Mouse (Mus musculus): ENCODE results near the gene Atg5.
A peak's percentile ranks its signal among the peaks of the same experiment; 100 is the strongest.
"Not testable (repeated sequence)": the region's sequence is repeated elsewhere in the genome, so short reads cannot be mapped to it uniquely, and the experiment has no call there.

Atg5 gene

GRCm38 (mm10) chr10:44268145-44268860 lies at the start of gene Atg5:
Atg5 (plus strand) TSS chr10:44268358.
- DNase-seq: peak; percentile 99

- DNase-seq: peak; percentile 4
These were observed 49.1 kb upstream of the Atg5 start for GRCm38 (mm10) chr10:44219073-44219472.

- no peak for DNase-seq
These were observed 43.8 kb upstream of the Atg5 start for GRCm38 (mm10) chr10:44224345-44224744.

- not testable (repeated sequence) for DNase-seq
These were observed 34.8 kb upstream of the Atg5 start for GRCm38 (mm10) chr10:44233351-44233750.

- DNase-seq: not testable (repeated sequence)
These were observed 32.9 kb upstream of the Atg5 start for GRCm38 (mm10) chr10:44235298-44235697.

- peak; percentile 22 for DNase-seq
These were observed 11.5 kb upstream of the Atg5 start for GRCm38 (mm10) chr10:44256624-44257023.

GRCm38 (mm10) chr10:44265835-44266234 lies 2.3 kb upstream of the Atg5 start:
- no peak for DNase-seq

- DNase-seq: no peak
These were observed 1.6 kb upstream of the Atg5 start for GRCm38 (mm10) chr10:44266561-44266960.

GRCm38 (mm10) chr10:44267426-44268142 lies 574 bp upstream of the Atg5 start:
- DNase-seq: no peak

GRCm38 (mm10) chr10:44269211-44269610 lies 1.1 kb downstream of the Atg5 start:
- DNase-seq: no peak

GRCm38 (mm10) chr10:44282323-44282722 lies 14.2 kb downstream of the Atg5 start:
- no peak for DNase-seq

- DNase-seq: no peak
These were observed 16.9 kb downstream of the Atg5 start for GRCm38 (mm10) chr10:44285106-44285505.

- no peak for DNase-seq
These were observed 17.8 kb downstream of the Atg5 start for GRCm38 (mm10) chr10:44285935-44286334.

- no peak for DNase-seq
These were observed 22.7 kb downstream of the Atg5 start for GRCm38 (mm10) chr10:44290876-44291275.

- no peak for DNase-seq
These were observed 24.0 kb downstream of the Atg5 start for GRCm38 (mm10) chr10:44292205-44292604.

- no peak for DNase-seq
These were observed 31.0 kb downstream of the Atg5 start for GRCm38 (mm10) chr10:44299165-44299564.

- DNase-seq: no peak
These were observed 31.9 kb downstream of the Atg5 start for GRCm38 (mm10) chr10:44300078-44300477.

GRCm38 (mm10) chr10:44303648-44304329 lies 35.6 kb downstream of the Atg5 start:
- no peak for DNase-seq

- DNase-seq: no peak
These were observed 36.2 kb downstream of the Atg5 start for GRCm38 (mm10) chr10:44304330-44304717.

GRCm38 (mm10) chr10:44304845-44305244 lies 36.7 kb downstream of the Atg5 start:
- DNase-seq: no peak

- DNase-seq: no peak
These were observed 38.1 kb downstream of the Atg5 start for GRCm38 (mm10) chr10:44306308-44306707.

- no peak for DNase-seq
These were observed 40.1 kb downstream of the Atg5 start for GRCm38 (mm10) chr10:44308280-44308679.

- DNase-seq: no peak
These were observed 41.1 kb downstream of the Atg5 start for GRCm38 (mm10) chr10:44309250-44309649.

- DNase-seq: no peak
These were observed 47.1 kb downstream of the Atg5 start for GRCm38 (mm10) chr10:44315276-44315675.

Measured in right cerebral cortex, postnatal 4 days (tissue).